9 mouse cellular contexts compared by ENCODE assay signal in the genomic region with DNA sequence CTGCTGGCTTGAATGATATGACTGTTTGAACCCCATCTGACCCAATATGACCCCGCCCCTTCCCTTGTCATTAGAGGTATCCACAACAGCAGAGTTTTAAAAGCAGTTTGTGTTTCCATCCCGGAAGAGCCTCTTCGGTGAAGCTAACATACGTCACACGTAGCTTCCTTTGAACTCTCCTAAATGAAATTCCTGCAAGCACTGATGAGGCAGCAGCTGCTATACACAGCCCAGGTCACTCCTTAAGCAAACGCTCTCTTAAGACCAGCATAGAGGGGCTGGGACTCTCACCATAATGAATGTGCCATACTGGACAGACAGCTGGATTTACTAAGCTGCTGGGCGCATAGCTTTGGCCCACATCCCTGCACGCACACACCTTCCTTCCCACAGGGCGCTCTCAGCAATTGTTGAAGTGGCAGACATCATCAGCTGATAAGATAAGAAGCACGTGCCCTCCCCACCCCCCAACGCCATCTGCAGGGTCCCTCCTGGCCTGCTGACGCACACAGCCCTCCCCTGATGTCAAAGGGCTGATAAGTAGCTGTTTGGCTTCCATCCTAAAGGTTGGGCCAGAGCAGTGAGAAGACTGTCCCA.
DNase-seq lines count a peak whose midpoint lies in the region; ATAC-seq and TF ChIP-seq lines count a peak whose summit lies in the region.
"Had no signal": no experiment of that assay in that cellular context is flagged by ENCODE, and none has a peak within 500 bp of the region (broad histone marks: within the 10 kb centered on the region; RNA-seq: fewer than 3 reads in every experiment).

No protein-coding gene starts in this region.

- TF ChIP-seq POLR2A in thymus, adult 2 months (IDR thresholded peaks at IDR 0.05; ENCODE audit: control insufficient read depth, extremely low read depth, insufficient read depth, low read length, poor library complexity) = no peak

- TF ChIP-seq CTCF in thymus, adult 2 months (IDR thresholded peaks at IDR 0.05; ENCODE audit: borderline replicate concordance, control insufficient read depth, extremely low read depth, insufficient read depth, low read length, poor library complexity) = no peak

- intact Hi-C loops in left cerebral cortex, postnatal 36 days (cut with DNase I) = no loop called here
- intact Hi-C loops in left cerebral cortex, postnatal 4 days (cut with DNase I) = no loop called here

- no peaks in the 10 kb centered on the region for H3K27me3 ChIP-seq in thymus, adult 2 months (ENCODE audit: control insufficient read depth, insufficient read depth, low read length)

- ATAC-seq in megakaryocyte progenitor cell, adult 5-6 weeks (replicated peaks; ENCODE audit: poor library complexity) = peak; percentile 20; the same call in 1 of the 2 replicates

- DNase-seq in thymus, postnatal 4 days = peak; percentile 37
- DNase-seq in thymus, adult 2 months = no peak
- peak; percentile 61 to 62 for DNase-seq in heart, adult 9 months (ENCODE audit: low spot score in 2 of 2)
- peak; percentile 24 to 31 for DNase-seq in kidney, adult 8-10 months
- DNase-seq in left cerebral cortex, postnatal 36 days (ENCODE audit: low spot score in 2 of 2) = no peak
- DNase-seq in cerebellum, adult 9-11 months = no peak
- DNase-seq in left cerebral cortex, postnatal 4 days = no peak

- WGBS in thymus, adult 2 months = 36% methylated on average over 12 of the region's 12 CpGs

- H3K36me3 ChIP-seq in thymus, adult 2 months (ENCODE audit: control insufficient read depth, insufficient read depth, low read length) = no peaks in the 10 kb centered on the region

- peaks cover 24% of the 10 kb centered on the region for H3K4me1 ChIP-seq in thymus, adult 2 months (replicated peaks; ENCODE audit: control insufficient read depth, insufficient read depth, low read length)

- no peak overlapping the region for H3K4me3 ChIP-seq in thymus, adult 2 months (ENCODE audit: control insufficient read depth, insufficient read depth, low read length)

- H3K27ac ChIP-seq in thymus, adult 2 months (ENCODE audit: control insufficient read depth, insufficient read depth, low read length) = no peak overlapping the region
- H3K27ac ChIP-seq: macrophage had no signal

Comparison
In these comparisons a context has a peak if more than half of its experiments do, and no peak if none do; other contexts are left out.
1. DNase-seq: peak in thymus, postnatal 4 days (single experiment), heart, adult 9 months (2 of 2) and kidney, adult 8-10 months (2 of 2); none in thymus, adult 2 months (single experiment), left cerebral cortex, postnatal 36 days (0 of 2), cerebellum, adult 9-11 months (single experiment) and left cerebral cortex, postnatal 4 days (single experiment).